Mouse (Mus musculus) bone marrow, adult 2 months (tissue): ENCODE data around the gene Tmem9.

Experiments used
- CTCF ChIP-seq: fragments of 200-500 bp; IDR thresholded peaks from 2 replicates; pipeline ENCODE4 v1.5.1; 2011; ENCODE audit warnings: low read length, control low read depth; ENCODE audit not compliant: control insufficient read depth, insufficient read depth
- POLR2A ChIP-seq: fragments of 200-500 bp; IDR thresholded peaks from 2 replicates; pipeline ENCODE4 v1.6.1; 2011; ENCODE audit warnings: low read depth, mild to moderate bottlenecking, control low read depth, low read length, borderline replicate concordance; ENCODE audit not compliant: control insufficient read depth

GRCm38 (mm10) chr1:136040452-136040851, 32.5 kb downstream of the Tmem9 start:
- TF ChIP-seq CTCF (no peak), POLR2A (no peak)
